Mouse (Mus musculus) lung, postnatal 25 days (tissue): ENCODE results near the gene Gm14308.
"Not testable (repeated sequence)": the region's sequence is repeated elsewhere in the genome, so short reads cannot be mapped to it uniquely, and the experiment has no call there.

Experiments
- DNase-seq: peaks from one replicate; pipeline ENCODE4 v3.0.0; 2022; ENCODE audit warnings: low spot score

The Gm14308 gene

GRCm38 (mm10) chr2:176636244-176636643 is at the start of gene Gm14308:
Gene Gm14308, minus strand, starts transcription at chr2:176636344.
- DNase-seq = not testable (repeated sequence)

GRCm38 (mm10) chr2:176670222-176670621 is 34.1 kb upstream of the Gm14308 start, which contains the start of gene Zfp973:
Gene Zfp973, plus strand, starts transcription at chr2:176670522.
- DNase-seq = not testable (repeated sequence)
